Mouse (Mus musculus): ENCODE results near the gene Cobl.

DNA sequence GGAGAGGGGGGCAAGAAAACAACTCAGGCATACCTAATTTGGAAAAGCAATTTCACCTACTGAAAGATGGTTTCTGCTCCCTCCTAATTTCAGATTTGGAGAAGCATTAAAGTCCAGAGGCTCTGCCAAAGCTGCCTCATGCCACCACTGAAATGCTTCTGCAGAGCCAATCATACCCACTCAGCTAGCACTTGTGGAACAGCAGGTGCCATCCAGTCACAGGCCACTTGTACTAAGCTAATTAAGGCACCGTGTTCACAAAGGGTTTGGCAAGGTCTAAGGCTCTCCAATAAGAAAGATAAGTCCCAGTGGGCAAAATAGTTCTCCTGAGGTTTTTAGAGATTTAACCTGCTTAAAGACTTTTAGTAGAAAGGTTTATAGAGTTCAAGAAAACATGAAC, 143.3 kb downstream of the Cobl start:
- TF ChIP-seq CTCF (IDR thresholded peaks at IDR 0.05; ENCODE audit: control insufficient read depth, insufficient read depth, insufficient replicate concordance, low read depth, low read length) (no peak), POLR2A (IDR thresholded peaks at IDR 0.05; ENCODE audit: control insufficient read depth, low read depth, low read length) (no peak)

Measured in testis, adult 2 months (tissue).